Mouse (Mus musculus) cerebellum, adult 2 months (tissue): ENCODE measurements at regions not wholly inside any gene's neighbourhood (a gene's known extent, or its start where the extent isn't known, plus 50 kb on each side); places are given as distances from the start of the nearest gene placed in this dataset.

Experiments
- DNase-seq, 2 experiments: peaks; one replicate each; pipeline ENCODE4 v3.0.0; 2021
- H3K27ac ChIP-seq: fragments of 200-500 bp; 2 replicates; pipeline ENCODE4 v1.5.1; 2012; ENCODE audit warnings: low read length, control low read depth, inconsistent platforms; ENCODE audit not compliant: insufficient read depth
- H3K27me3 ChIP-seq: fragments of 200-500 bp; 2 replicates; pipeline ENCODE4 v1.6.1; 2012; ENCODE audit warnings: inconsistent platforms, mild to moderate bottlenecking, low read length, moderate library complexity; ENCODE audit not compliant: control insufficient read depth, insufficient read depth
- H3K4me1 ChIP-seq: fragments of 200-500 bp; 2 replicates; pipeline ENCODE4 v1.6.1; 2011; ENCODE audit warnings: low read length; ENCODE audit not compliant: control insufficient read depth, insufficient read depth
- H3K4me3 ChIP-seq: fragments of 200-500 bp; replicated peaks from 2 replicates; pipeline ENCODE3; 2011; ENCODE audit warnings: mild to moderate bottlenecking, low read depth, low read length, control low read depth; ENCODE audit not compliant: insufficient read depth
- CTCF ChIP-seq: fragments of 200-500 bp; IDR thresholded peaks from 2 replicates; pipeline ENCODE4 v1.5.1; 2011; ENCODE audit warnings: low read depth, mild to moderate bottlenecking, control low read depth, low read length, moderate library complexity, borderline replicate concordance; ENCODE audit not compliant: insufficient read depth
- POLR2A ChIP-seq: fragments of 200-500 bp; IDR thresholded peaks from 2 replicates; pipeline ENCODE4 v1.6.1; 2011; ENCODE audit warnings: low read length, control low read depth, borderline replicate concordance; ENCODE audit not compliant: insufficient read depth
- WGBS: fragments of 180-500 bp; shearing (Covaris S2); methylation state at CpG from one replicate; pipeline ENCODE4 v1.1.7; 2018; 5-methylcytosine and 5-hydroxymethylcytosine counted together

- no peak for DNase-seq
- no peak for TF ChIP-seq POLR2A
- no peak for TF ChIP-seq CTCF
- H3K4me3 ChIP-seq, result no peak overlapping the region
- H3K27me3 ChIP-seq, result no peaks in the 10 kb centered on the region
- H3K4me1 ChIP-seq, result no peaks in the 10 kb centered on the region; the same call in 1 of the 2 replicates
- no peak overlapping the region for H3K27ac ChIP-seq
- 70% methylated on average over 3 of the region's 3 CpGs for WGBS
Observed at GRCm38 (mm10) chr3:58024750-58025392, 177.0 kb upstream of the Pfn2 start.

GRCm38 (mm10) chr3:58049618-58050017 lies 201.7 kb upstream of the Pfn2 start:
- 98% methylated on average over 1 of the region's 1 CpGs for WGBS
- Histone ChIP-seq H3K4me1 (no peaks in the 10 kb centered on the region), H3K27ac (no peak overlapping the region), H3K27me3 (no peaks in the 10 kb centered on the region), H3K4me3 (no peak overlapping the region)
- TF ChIP-seq POLR2A (no peak), CTCF (no peak)
- no peak for DNase-seq

DNA sequence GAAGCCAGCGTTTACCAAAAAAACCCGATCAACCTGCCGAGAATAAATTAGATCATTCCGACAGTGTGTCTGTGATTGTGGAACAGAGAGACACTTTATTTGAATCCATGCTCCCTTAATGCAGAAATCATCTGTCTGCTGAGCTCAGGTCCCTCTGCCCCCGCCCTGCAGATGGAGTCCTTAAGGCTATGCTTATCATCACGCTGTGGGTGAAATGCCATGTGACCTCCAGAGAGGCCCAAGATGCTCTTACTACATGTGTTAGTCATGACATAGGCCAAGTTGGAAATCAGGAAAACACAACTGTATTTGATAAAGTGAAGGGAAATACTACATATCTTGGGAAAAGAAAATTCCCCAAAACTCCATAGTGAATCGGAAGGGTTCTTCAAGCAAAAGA lies 206.8 kb upstream of the Pfn2 start:
- TF ChIP-seq POLR2A (no peak), CTCF (no peak)
- H3K27me3 ChIP-seq, result no peaks in the 10 kb centered on the region
- 85% methylated on average over 7 of the region's 7 CpGs for WGBS
- H3K4me3 ChIP-seq, result no peak overlapping the region
- no peak for DNase-seq
- no peaks in the 10 kb centered on the region for H3K4me1 ChIP-seq
- no peak overlapping the region for H3K27ac ChIP-seq

DNA sequence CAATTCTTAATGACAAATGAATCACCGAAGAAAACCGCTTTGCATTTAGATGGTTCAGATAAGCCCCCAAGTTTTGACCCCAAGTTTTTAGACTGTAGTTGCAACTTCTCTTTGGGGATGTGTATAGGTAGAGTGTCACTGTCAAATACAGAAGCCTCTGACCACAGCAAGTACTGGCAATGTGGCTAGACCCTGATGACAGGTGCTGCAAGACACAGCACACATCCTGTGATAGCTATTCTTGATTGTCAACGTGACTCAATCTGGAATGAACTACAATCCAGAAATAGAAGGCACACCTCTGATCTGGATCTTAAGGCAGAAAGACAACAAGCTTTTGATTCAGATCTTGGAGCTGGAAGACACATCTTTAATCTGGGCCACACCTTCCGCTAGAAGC lies 207.3 kb upstream of the Pfn2 start:
- TF ChIP-seq CTCF (no peak), POLR2A (no peak)
- Histone ChIP-seq H3K27me3 (no peaks in the 10 kb centered on the region), H3K27ac (no peak overlapping the region), H3K4me3 (no peak overlapping the region), H3K4me1 (no peaks in the 10 kb centered on the region)
- no peak for DNase-seq
- 93% methylated on average over 4 of the region's 4 CpGs for WGBS

DNA sequence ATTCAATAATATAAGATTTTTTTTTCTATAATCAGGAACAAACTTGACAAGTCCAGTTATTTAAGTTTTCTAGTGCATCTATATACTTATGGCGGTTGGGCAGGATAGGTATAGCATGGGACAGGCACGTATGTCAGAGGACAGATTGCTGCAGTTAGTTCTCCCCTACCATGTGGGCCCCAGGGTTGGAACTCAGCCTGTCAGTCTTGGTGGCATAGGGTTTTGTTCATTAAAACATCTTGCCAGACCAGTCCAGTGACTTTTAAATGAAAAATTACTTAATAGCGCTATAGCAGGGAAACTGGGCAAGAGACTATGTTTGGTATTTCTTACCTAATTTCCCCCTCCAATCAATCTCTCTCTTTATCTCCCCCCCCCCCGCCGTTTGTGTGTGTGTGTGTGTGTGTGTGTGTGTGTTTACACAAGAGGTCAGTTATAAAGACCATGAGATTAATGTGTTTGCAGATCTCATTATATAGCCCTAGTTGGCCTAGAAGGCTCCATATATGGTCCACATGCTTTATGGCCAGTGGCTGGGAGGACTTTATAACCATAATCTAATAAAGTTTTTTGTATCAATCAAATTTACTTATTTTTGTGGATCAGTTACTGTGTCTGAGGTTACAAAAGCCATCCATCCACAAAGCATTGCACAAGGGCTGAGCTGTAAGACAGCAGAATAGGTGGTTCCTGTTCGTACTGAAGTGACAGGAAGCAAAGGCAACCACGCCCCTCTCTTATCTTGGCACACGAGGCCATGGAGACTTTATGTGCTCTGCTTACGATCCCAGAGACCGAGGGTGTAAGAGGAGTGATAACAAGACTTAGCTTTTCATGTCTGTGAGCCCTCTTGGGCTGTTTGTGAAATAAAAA lies 208.5 kb upstream of the Pfn2 start:
- no peak overlapping the region for H3K4me3 ChIP-seq
- no peak for DNase-seq
- no peaks in the 10 kb centered on the region for H3K27me3 ChIP-seq
- TF ChIP-seq POLR2A, result no peak
- no peak for TF ChIP-seq CTCF
- H3K27ac ChIP-seq, result no peak overlapping the region
- WGBS, result 85% methylated on average over 10 of the region's 10 CpGs
- H3K4me1 ChIP-seq, result no peaks in the 10 kb centered on the region

DNA sequence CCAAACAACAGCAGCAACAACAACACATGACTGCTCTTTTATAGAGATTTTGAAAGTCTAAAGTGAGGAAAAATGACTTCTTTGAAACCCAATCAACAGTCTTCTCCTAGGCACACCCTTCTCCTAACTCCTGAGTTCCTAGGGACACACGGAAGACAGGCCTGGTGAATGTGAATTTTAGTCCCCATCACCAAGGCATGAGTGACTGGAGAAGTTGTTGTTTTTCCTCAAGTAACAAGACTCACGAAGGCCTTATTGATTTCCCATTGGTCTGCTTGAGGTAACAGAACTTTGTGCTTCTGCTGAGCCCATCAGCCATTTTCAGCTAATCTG lies 209.2 kb upstream of the Pfn2 start:
- H3K27me3 ChIP-seq, result no peaks in the 10 kb centered on the region
- 90% methylated on average over 2 of the region's 2 CpGs for WGBS
- DNase-seq, result no peak
- no peak overlapping the region for H3K27ac ChIP-seq
- no peak for TF ChIP-seq CTCF
- TF ChIP-seq POLR2A, result no peak
- no peaks in the 10 kb centered on the region for H3K4me1 ChIP-seq
- no peak overlapping the region for H3K4me3 ChIP-seq

- DNase-seq, result no peak
- TF ChIP-seq POLR2A (no peak), CTCF (no peak)
- no peak overlapping the region for H3K27ac ChIP-seq
- H3K4me3 ChIP-seq, result no peak overlapping the region
- WGBS, result 18% methylated on average over 10 of the region's 10 CpGs
- no peaks in the 10 kb centered on the region for H3K4me1 ChIP-seq
- H3K27me3 ChIP-seq, result no peaks in the 10 kb centered on the region
Observed at GRCm38 (mm10) chr3:58058134-58058533, 210.3 kb upstream of the Pfn2 start.
